Mouse (Mus musculus): ENCODE results near the gene Pak7. TPM values are rescaled to one million over a fixed set of nuclear protein-coding genes. Genes with fewer than 3 reads are reported as not detected.
A peak's percentile ranks its signal among the peaks of the same experiment; 100 is the strongest.

Pak7 gene
- total RNA-seq, 2 experiments from 2014 or later = 0.10 TPM; not detected in 1

GRCm38 (mm10) chr2:136150752-136151151 is 237.0 kb downstream of the Pak7 start:
- DNase-seq = no peak

GRCm38 (mm10) chr2:136149530-136149929 is 238.2 kb downstream of the Pak7 start:
- DNase-seq = no peak

GRCm38 (mm10) chr2:136148999-136149398 is 238.8 kb downstream of the Pak7 start:
- DNase-seq = peak; percentile 70 to 75

- DNase-seq = no peak
Measured at GRCm38 (mm10) chr2:136140807-136141206, 247.0 kb downstream of the Pak7 start.

- peak; percentile 5 to 44 for DNase-seq
Measured at GRCm38 (mm10) chr2:136139159-136140069, 248.4 kb downstream of the Pak7 start.

- DNase-seq = no peak
Measured at GRCm38 (mm10) chr2:136138451-136138850, 249.3 kb downstream of the Pak7 start.

GRCm38 (mm10) chr2:136121867-136122266 is 265.9 kb downstream of the Pak7 start:
- peak; percentile 8 to 9 for DNase-seq

- no peak for DNase-seq
Measured at GRCm38 (mm10) chr2:136118006-136118405, 269.8 kb downstream of the Pak7 start.

GRCm38 (mm10) chr2:136113374-136113773 is 274.4 kb downstream of the Pak7 start:
- no peak for DNase-seq

- DNase-seq = no peak
Measured at GRCm38 (mm10) chr2:136109038-136109363, 278.8 kb downstream of the Pak7 start.

- no peak for DNase-seq
Measured at GRCm38 (mm10) chr2:136108124-136109037, 279.4 kb downstream of the Pak7 start.

GRCm38 (mm10) chr2:136107597-136107996 is 280.2 kb downstream of the Pak7 start:
- DNase-seq = no peak

- DNase-seq = no peak
Measured at GRCm38 (mm10) chr2:136097143-136097542, 290.6 kb downstream of the Pak7 start.

- no peak for DNase-seq
Measured at GRCm38 (mm10) chr2:136095978-136096377, 291.8 kb downstream of the Pak7 start.

GRCm38 (mm10) chr2:136064356-136064755 is 323.4 kb downstream of the Pak7 start:
- no peak for DNase-seq

GRCm38 (mm10) chr2:136059029-136059669 is 328.6 kb downstream of the Pak7 start:
- DNase-seq = no peak

- no peak for DNase-seq
Measured at GRCm38 (mm10) chr2:136058398-136058797, 329.4 kb downstream of the Pak7 start.

GRCm38 (mm10) chr2:136057861-136058331 is 329.9 kb downstream of the Pak7 start:
- DNase-seq = no peak

GRCm38 (mm10) chr2:136051688-136052289 is 336.0 kb downstream of the Pak7 start, which contains the start of gene Lamp5:
Gene Lamp5, plus strand, starts transcription at chr2:136052239.
- DNase-seq = no peak

- no peak for DNase-seq
Measured at GRCm38 (mm10) chr2:136050793-136051615, 336.8 kb downstream of the Pak7 start.

GRCm38 (mm10) chr2:136048464-136048863 is 339.3 kb downstream of the Pak7 start:
- DNase-seq = no peak
